In genomic region chr14:49293802-49294449, GRCm38 (mm10) we compare ENCODE assay signal across 16 mouse cellular contexts. TPM values are rescaled to one million over a fixed set of nuclear protein-coding genes. Genes with fewer than 3 reads are reported as not detected.
A peak's percentile ranks its signal among the peaks of the same experiment; 100 is the strongest.
DNase-seq lines count a peak whose midpoint lies in the region; ATAC-seq lines count a peak whose summit lies in the region.
"Had no signal": no experiment of that assay in that cellular context is flagged by ENCODE, and none has a peak within 500 bp of the region (broad histone marks: within the 10 kb centered on the region; RNA-seq: fewer than 3 reads in every experiment).

No protein-coding gene starts in this region.

- 36% methylated on average over 4 of the region's 4 CpGs for WGBS in neural tube, embryonic 11.5 days
- WGBS in hindbrain, embryonic 10.5 days, result 23% methylated on average over 4 of the region's 4 CpGs
- WGBS in midbrain, embryonic 14.5 days, result 5% methylated on average over 4 of the region's 4 CpGs
- 64% methylated on average over 4 of the region's 4 CpGs for WGBS in heart, embryonic 10.5 days

- no peaks in the 10 kb centered on the region for H3K27me3 ChIP-seq in neural tube, embryonic 11.5 days (ENCODE audit: control insufficient read depth, insufficient read depth, low read length)
- no peaks in the 10 kb centered on the region for H3K27me3 ChIP-seq in hindbrain, embryonic 10.5 days (ENCODE audit: insufficient read depth, poor library complexity, severe bottlenecking)
- H3K27me3 ChIP-seq in midbrain, embryonic 14.5 days (ENCODE audit: control insufficient read depth, insufficient read depth, low read length), result no peaks in the 10 kb centered on the region
- H3K27me3 ChIP-seq in heart, embryonic 10.5 days (ENCODE audit: insufficient read depth, poor library complexity, severe bottlenecking), result no peaks in the 10 kb centered on the region
- H3K27me3 ChIP-seq: liver, embryonic 13.5 days had no signal

- H3K4me1 ChIP-seq in neural tube, embryonic 11.5 days (ENCODE audit: control insufficient read depth, insufficient read depth, low read length), result no peaks in the 10 kb centered on the region
- H3K4me1 ChIP-seq in hindbrain, embryonic 10.5 days (replicated peaks), result peaks cover 14% of the 10 kb centered on the region
- 0 out of 2 replicates have a peak, but pooled peaks cover 10% of the 10 kb centered on the region for H3K4me1 ChIP-seq in midbrain, embryonic 14.5 days (ENCODE audit: control insufficient read depth, insufficient read depth, low read length)
- no peaks in the 10 kb centered on the region for H3K4me1 ChIP-seq in heart, embryonic 10.5 days
- H3K4me1 ChIP-seq: liver, embryonic 13.5 days had no signal

- no peak overlapping the region for H3K9ac ChIP-seq in neural tube, embryonic 11.5 days (ENCODE audit: low read length)
- no peak overlapping the region for H3K9ac ChIP-seq in midbrain, embryonic 14.5 days (replicated peaks; ENCODE audit: low read length)
- H3K9ac ChIP-seq: liver, embryonic 13.5 days had no signal

- ATAC-seq in neural tube, embryonic 11.5 days (ENCODE audit: insufficient read depth, low FRiP score, low TSS enrichment), result no peak
- ATAC-seq in midbrain, embryonic 14.5 days (ENCODE audit: low FRiP score, low TSS enrichment), result peak; percentile 55
- ATAC-seq: intestine, embryonic 16.5 days had no signal

- no peaks in the 10 kb centered on the region for H3K36me3 ChIP-seq in neural tube, embryonic 11.5 days (ENCODE audit: control insufficient read depth, insufficient read depth, low read length)
- no peaks in the 10 kb centered on the region for H3K36me3 ChIP-seq in hindbrain, embryonic 10.5 days
- H3K36me3 ChIP-seq in midbrain, embryonic 14.5 days (ENCODE audit: control insufficient read depth, insufficient read depth, low read length), result no peaks in the 10 kb centered on the region
- H3K36me3 ChIP-seq in heart, embryonic 10.5 days, result no peaks in the 10 kb centered on the region
- H3K36me3 ChIP-seq: liver, embryonic 13.5 days had no signal

- no peaks in the 10 kb centered on the region for H3K9me3 ChIP-seq in neural tube, embryonic 11.5 days (ENCODE audit: control insufficient read depth, low read length)
- no peaks in the 10 kb centered on the region for H3K9me3 ChIP-seq in hindbrain, embryonic 10.5 days
- H3K9me3 ChIP-seq in midbrain, embryonic 14.5 days (ENCODE audit: control insufficient read depth, low read length), result no peaks in the 10 kb centered on the region
- H3K9me3 ChIP-seq in heart, embryonic 10.5 days, result no peaks in the 10 kb centered on the region
- H3K9me3 ChIP-seq: liver, embryonic 13.5 days had no signal

- intact Hi-C loops in heart, postnatal 10 days (cut with DNase I), result no loop called here

- H3K27ac ChIP-seq in neural tube, embryonic 11.5 days (ENCODE audit: low read depth, low read length), result no peak overlapping the region
- peak overlapping the region; percentile 35; the same call in 1 of the 2 replicates for H3K27ac ChIP-seq in hindbrain, embryonic 10.5 days
- peak overlapping the region; percentile 39; the same call in 1 of the 2 replicates for H3K27ac ChIP-seq in midbrain, embryonic 14.5 days (replicated peaks; ENCODE audit: low read depth, low read length)
- no peak overlapping the region for H3K27ac ChIP-seq in heart, embryonic 10.5 days
- H3K27ac ChIP-seq: liver, embryonic 13.5 days had no signal

- H3K4me3 ChIP-seq in neural tube, embryonic 11.5 days (ENCODE audit: low read depth, low read length), result no peak overlapping the region
- no peak overlapping the region for H3K4me3 ChIP-seq in hindbrain, embryonic 10.5 days
- H3K4me3 ChIP-seq in midbrain, embryonic 14.5 days (replicated peaks; ENCODE audit: low read depth, low read length), result no peak overlapping the region
- H3K4me3 ChIP-seq in heart, embryonic 10.5 days, result no peak overlapping the region
- H3K4me3 ChIP-seq: liver, embryonic 13.5 days had no signal

- H3K4me2 ChIP-seq in neural tube, embryonic 11.5 days (ENCODE audit: low read depth), result no peak overlapping the region
- no peak overlapping the region for H3K4me2 ChIP-seq in midbrain, embryonic 14.5 days (ENCODE audit: low read length)
- H3K4me2 ChIP-seq: liver, embryonic 13.5 days had no signal

- DNase-seq in neural tube, embryonic 11.5 days (ENCODE audit: low spot score), result peak; percentile 36
- DNase-seq in neural tube, embryonic 10.5 days (ENCODE audit: extremely low spot score, low spot score), result no peak
- no peak for DNase-seq in hindbrain, embryonic 10.5 days (ENCODE audit: low spot score)
- peak; percentile 69 for DNase-seq in midbrain, embryonic 14.5 days
- no peak for DNase-seq in heart, postnatal 10 days
- no peak for DNase-seq in right cerebral cortex, adult 18-20 months
- DNase-seq in heart, embryonic 10.5 days (ENCODE audit: low spot score), result no peak
- DNase-seq in testis, postnatal 14 days (ENCODE audit: low spot score), result no peak
- DNase-seq: adrenal gland, postnatal 10 days; liver, embryonic 13.5 days; lung, postnatal 36 days; right cerebral cortex, postnatal 4 days had no signal

RNA-seq across cellular contexts. Expression of gene ccdc198, which starts 48.7 kb away (rescaled TPM):
- 0.46 and 0.87 TPM in 2 replicates for polyA plus RNA-seq in neural tube, embryonic 11.5 days (2014; fragmentation: Nextera tagmentation; extraction: Ambion mirVana)
- 0.14 TPM in 1 of 2 replicates, not detected in the other for polyA plus RNA-seq in hindbrain, embryonic 10.5 days (2016; fragmentation: Nextera tagmentation; extraction: Ambion mirVana)
- 0.09 and 0.33 TPM in 2 replicates for polyA plus RNA-seq in midbrain, embryonic 14.5 days (2014; fragmentation: Nextera tagmentation; extraction: Ambion mirVana)
- total RNA-seq in heart, postnatal 10 days (2021), result not detected
- 0.06 and 1.2 TPM in 2 replicates for polyA plus RNA-seq in heart, embryonic 10.5 days (2016; fragmentation: Nextera tagmentation; extraction: Ambion mirVana)
- total RNA-seq: gastrocnemius, adult 18-20 months; left cerebral cortex, adult 8-10 months had no signal
- polyA plus RNA-seq: embryonic facial prominence, embryonic 14.5 days had no signal

Comparison
In these comparisons a context has a peak if more than half of its experiments do, and no peak if none do; other contexts are left out.
1. DNase-seq: peak in neural tube, embryonic 11.5 days (single experiment) and midbrain, embryonic 14.5 days (single experiment); none in neural tube, embryonic 10.5 days (single experiment), hindbrain, embryonic 10.5 days (single experiment), heart, postnatal 10 days (0 of 2), right cerebral cortex, adult 18-20 months (single experiment), heart, embryonic 10.5 days (single experiment) and testis, postnatal 14 days (single experiment).
2. H3K27ac ChIP-seq: peak in hindbrain, embryonic 10.5 days (single experiment) and midbrain, embryonic 14.5 days (single experiment); none in neural tube, embryonic 11.5 days (single experiment) and heart, embryonic 10.5 days (single experiment).